Mouse (Mus musculus): ENCODE measurements at regions not wholly inside any gene's neighbourhood (a gene's known extent, or its start where the extent isn't known, plus 50 kb on each side); places are given as distances from the start of the nearest gene placed in this dataset.
A peak's percentile ranks its signal among the peaks of the same experiment; 100 is the strongest.

DNA sequence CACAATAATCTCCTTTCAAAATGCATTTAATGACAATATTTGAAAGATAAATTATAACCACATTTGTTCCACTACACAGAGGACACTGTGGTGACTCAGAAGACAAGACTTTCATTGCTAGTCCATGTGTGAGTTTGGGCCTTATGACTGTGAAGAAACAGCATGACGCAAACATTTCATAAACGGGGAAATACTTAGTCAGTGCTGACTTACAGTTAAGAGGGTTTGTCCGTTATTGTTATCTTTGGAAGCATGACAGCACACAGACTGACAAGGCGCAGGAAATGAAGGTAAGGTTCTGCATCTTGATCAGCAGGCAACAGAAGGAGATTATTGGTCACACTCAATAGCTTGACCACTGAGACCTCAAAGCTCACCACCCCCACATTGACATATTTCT lies 1255.8 kb downstream of the Zpld1 start:
- TF ChIP-seq POLR2A (IDR thresholded peaks at IDR 0.05; ENCODE audit: insufficient read length, low read depth) (no peak), E2F4 (IDR thresholded peaks at IDR 0.05; ENCODE audit: insufficient read depth) (no peak), MAX (IDR thresholded peaks at IDR 0.05; ENCODE audit: low read depth) (peak; percentile 70), REST (IDR thresholded peaks at IDR 0.05; ENCODE audit: insufficient read depth, insufficient read length) (no peak), USF1 (IDR thresholded peaks at IDR 0.05; ENCODE audit: low read depth) (no peak), POLR2AphosphoS2 (IDR thresholded peaks at IDR 0.05; ENCODE audit: insufficient read length, low read depth) (no peak)

Data from myocyte (in vitro differentiated cells).